Mouse (Mus musculus): Measurements from ENCODE around the gene Sash1.

The Sash1 gene

GRCm38 (mm10) chr10:8847974-8848373 lies 37.9 kb downstream of the Sash1 start:
- DNase-seq, result no peak

- DNase-seq, result no peak
These were observed 39.6 kb downstream of the Sash1 start for GRCm38 (mm10) chr10:8846258-8846657.

- DNase-seq, result no peak
These were observed 40.6 kb downstream of the Sash1 start for GRCm38 (mm10) chr10:8845230-8845770.

- DNase-seq, result no peak
These were observed 45.9 kb downstream of the Sash1 start for GRCm38 (mm10) chr10:8839956-8840355.

GRCm38 (mm10) chr10:8833816-8834464 lies 51.9 kb downstream of the Sash1 start:
- DNase-seq, result peak; percentile 32

DNA sequence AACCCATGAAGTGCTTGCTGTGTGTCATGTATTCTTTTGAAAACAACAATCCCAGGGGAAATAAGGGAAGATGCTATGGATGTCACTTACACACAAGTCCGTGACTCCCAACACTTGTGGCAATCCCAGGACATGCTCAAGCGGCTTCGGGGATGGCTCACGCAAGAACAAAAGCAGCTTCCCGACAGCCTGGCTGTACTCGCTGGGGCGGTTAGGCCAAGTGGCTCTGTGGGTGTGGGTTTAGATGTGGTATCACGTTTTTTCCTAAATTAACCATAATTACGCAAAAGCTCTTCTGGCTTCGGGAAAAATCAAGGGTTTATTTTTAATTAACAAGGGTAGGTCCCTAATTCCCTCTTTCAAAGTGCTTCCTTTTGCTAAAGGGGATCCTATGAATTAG lies 59.6 kb downstream of the Sash1 start:
- DNase-seq, result no peak

GRCm38 (mm10) chr10:8825874-8826273 lies 60.0 kb downstream of the Sash1 start:
- DNase-seq, result no peak

DNA sequence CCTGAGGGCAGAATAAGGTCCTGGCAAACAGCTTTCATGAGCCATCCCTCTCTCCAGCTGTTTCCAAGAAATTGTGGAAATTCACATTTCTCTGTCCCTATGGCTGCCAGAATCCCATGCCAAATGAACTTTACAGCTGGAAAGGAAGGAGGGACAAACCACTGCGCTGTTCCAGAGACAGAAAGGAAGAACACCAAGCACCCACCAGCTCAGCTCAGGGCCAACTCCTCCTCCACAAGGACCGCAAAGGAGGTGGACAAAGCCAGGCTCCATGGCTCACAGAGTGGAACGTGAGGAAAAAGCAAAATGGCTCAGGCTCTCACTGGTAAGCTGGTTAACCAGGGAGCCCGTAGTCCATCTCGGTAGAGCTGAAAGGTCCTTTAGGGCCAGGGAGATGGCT lies 67.8 kb downstream of the Sash1 start:
- DNase-seq, result no peak

DNA sequence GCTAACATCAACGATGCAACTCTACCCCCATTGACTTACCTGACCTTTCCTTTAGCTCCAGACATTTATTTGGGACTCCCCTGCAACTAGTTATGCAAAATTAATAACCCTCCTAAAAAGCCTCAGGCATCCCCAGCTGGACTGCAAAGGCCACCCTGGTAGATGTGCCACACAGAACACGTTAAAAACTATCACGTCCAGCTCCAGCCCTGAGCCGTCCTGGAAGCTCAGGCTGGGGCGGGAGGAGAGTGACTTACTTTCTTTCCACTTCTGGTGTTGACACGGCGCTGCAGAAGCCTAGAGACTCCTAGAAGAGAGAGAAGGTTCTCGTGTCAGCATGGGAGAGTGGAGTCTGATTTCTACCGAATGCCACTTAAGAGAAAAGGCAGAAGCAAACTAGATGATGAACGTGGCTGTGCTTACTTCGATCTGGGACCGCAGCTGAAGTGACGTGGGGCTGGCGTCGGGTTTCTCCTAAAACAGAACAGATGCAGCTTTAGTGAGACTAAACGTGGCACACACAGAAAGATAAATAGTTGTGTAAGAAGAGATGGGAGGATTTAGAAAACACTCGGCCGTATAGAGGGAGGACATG lies 71.8 kb downstream of the Sash1 start:
- no peak for DNase-seq

DNA sequence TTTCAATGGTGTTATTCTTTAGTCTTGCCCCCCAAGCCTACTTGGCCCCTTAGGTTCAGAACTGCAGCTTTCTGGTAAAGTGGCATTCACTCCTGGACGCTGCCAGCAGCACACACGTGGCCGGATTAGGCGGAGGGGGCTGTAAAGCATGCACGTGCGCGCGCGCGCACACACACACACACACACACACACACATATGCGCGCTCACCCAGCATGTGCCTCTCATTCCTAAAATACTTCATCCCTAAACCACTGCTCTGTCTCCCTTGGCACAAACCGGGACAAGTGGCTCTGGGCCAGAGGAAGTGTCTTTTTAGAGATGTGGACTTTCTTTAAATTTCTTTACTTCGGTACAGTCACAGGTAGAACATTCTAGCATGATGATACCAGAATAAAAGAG lies 72.6 kb downstream of the Sash1 start:
- no peak for DNase-seq

- DNase-seq, result no peak
These were observed 73.1 kb downstream of the Sash1 start for GRCm38 (mm10) chr10:8812807-8813206.

GRCm38 (mm10) chr10:8811261-8812039 lies 74.4 kb downstream of the Sash1 start:
- DNase-seq, result no peak

- no peak for DNase-seq
These were observed 75.4 kb downstream of the Sash1 start for GRCm38 (mm10) chr10:8810496-8810895.

DNA sequence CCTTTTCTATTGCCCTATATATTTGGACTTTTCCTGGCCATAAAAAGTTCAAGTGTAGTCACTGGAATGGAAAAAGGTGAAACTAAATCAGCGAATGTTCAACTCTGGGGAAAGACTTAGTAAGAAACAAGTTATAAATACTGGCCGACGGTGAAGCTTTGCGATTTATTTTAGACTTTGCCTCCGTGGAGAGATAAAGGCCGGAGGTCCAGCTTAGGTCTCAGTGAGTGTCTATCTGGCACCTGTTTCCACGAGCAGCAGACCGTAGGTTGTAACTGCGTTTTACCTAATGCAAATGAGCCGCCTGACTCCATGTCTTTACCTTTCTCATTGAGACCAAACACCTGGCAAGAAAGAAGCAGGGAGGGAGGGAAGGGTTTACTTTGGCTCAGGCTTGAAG lies 77.5 kb downstream of the Sash1 start:
- DNase-seq, result no peak

GRCm38 (mm10) chr10:8807581-8807980 lies 78.3 kb downstream of the Sash1 start:
- DNase-seq, result no peak

DNA sequence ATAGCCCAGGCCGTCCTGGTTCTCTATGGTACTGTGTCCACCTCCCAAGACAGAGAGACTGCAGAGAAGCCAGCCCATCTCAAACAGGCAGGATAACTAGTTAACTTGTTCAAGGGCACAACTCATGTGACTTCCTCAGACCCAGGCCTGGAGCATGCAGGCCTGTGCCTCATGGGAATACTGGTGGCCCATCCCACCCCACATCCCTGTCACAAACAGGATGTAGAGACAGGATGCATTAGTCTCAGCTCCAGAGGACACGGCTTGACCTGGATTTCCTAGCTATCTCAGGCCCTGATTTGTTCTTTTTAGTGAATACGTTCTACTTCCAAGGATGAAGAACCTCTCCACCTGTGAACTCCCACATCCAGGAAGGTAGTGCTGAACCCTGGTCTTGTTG lies 80.5 kb downstream of the Sash1 start:
- DNase-seq, result no peak

DNA sequence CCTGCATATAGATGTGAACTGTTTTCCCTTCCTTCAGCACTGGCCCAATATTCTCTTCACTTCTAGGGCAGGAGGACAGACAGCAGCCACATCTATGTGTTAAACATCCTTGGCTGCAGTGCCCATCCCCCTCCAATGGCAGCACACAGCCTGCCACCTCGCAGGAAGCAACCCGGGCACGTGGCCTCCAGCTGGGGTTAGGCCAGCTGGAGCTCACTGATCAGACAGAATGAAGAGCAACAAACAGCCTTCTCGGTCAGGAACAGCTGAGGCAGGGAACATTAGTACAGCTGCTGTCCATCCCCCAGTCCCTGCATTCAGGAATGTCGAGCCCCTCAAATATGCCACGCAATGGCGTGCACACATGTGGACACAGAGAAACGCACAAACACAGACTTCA lies 81.6 kb downstream of the Sash1 start:
- peak; percentile 44 for DNase-seq

- no peak for DNase-seq
These were observed 84.0 kb downstream of the Sash1 start for GRCm38 (mm10) chr10:8801719-8802347.

DNA sequence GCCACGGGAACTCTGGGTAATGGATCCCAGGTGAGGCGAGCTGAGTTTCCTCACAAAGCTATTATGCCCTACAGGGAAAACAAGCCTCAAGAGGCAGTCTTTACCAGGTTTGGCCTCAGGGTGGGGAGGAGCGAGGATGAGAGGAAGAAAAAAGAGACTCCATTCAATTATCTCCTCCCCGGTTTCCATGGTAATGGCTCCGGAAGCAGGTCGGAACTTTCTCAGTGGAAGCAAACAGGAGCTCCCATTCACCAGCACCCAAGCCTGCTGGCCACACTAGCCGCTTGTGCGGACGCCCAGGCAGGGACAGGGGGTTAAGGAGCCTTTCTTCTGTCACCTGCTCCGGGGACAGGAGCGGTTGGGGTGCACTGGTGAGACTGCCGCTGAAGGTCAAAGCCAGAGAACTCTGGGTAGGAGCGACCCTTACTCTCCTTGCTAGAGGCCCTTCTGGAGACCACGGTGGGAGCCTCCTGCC lies 84.7 kb downstream of the Sash1 start:
- peak; percentile 41 for DNase-seq

DNA sequence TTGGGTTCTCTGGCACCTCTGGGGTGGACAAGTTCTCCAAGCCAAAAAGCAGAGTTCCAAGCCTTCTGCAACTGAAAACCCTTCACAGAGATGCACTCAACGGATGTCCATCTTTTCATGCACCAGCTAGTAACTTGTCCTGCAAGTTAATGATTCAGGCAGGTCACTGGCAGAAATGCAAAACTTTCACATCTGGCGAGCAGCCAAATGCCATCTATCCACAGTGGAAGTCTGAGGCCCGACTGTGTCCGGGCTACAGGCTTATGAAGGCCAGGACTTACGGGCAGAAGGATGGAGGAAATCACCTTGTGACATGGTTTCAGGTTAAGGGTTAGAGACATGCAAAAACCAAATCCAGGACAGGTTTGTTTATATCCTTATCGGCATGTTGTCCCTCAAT lies 88.0 kb downstream of the Sash1 start:
- DNase-seq, result no peak

GRCm38 (mm10) chr10:8795336-8795735 lies 90.5 kb downstream of the Sash1 start:
- peak; percentile 76 for DNase-seq

DNA sequence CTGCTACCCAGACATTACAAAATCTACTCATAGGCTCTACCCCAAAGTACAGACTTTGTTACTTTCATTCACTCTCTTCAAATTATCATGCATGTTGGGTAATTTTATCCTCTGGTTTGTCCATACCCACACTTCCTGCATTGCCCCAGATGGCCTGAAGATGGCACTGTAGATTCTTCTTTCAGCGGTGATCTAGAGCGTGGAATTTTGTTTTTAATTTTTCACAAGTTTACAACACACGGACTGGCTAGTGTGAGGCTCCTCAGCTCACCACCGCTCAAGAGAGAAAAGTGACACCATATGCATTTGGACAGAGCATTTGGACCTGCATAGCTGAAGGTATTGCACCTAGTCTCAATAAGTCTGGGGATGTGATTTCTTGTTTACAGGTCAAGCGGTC lies 93.5 kb downstream of the Sash1 start:
- peak; percentile 76 for DNase-seq

GRCm38 (mm10) chr10:8789096-8789495 lies 96.8 kb downstream of the Sash1 start:
- no peak for DNase-seq
